Comparison of ENCODE assay signal across 10 mouse cellular contexts in the genomic region with DNA sequence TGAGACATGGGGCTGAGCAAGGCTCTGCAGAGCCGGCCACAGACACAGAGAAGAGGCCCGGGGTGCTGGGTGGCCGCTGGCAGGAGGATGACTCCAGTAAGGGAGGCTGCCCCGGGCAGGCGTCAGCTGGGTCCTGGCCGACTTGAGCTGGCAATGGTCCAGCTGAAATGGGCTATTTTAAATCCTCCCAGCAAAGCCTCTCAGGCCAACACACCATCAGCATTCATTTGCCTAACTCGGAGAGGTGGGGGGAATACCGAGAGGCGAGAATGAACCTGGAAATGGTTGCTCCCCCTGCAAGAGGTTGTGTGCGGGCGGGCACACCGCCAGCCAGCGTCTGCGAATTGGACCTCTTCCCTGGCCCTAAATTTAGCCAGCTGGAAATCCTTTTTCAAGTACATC. TPM values are rescaled to one million over a fixed set of nuclear protein-coding genes. Genes with fewer than 3 reads are reported as not detected.
DNase-seq lines count a peak whose midpoint lies in the region; ATAC-seq and TF ChIP-seq lines count a peak whose summit lies in the region.
"Had no signal": no experiment of that assay in that cellular context is flagged by ENCODE, and none has a peak within 500 bp of the region (broad histone marks: within the 10 kb centered on the region; RNA-seq: fewer than 3 reads in every experiment).

No protein-coding gene starts in this region.

- no peaks in the 10 kb centered on the region for H3K9me3 ChIP-seq in hindbrain, embryonic 16.5 days (ENCODE audit: control insufficient read depth, low read length)
- no peaks in the 10 kb centered on the region for H3K9me3 ChIP-seq in liver, embryonic 11.5 days (ENCODE audit: control insufficient read depth, low read length)

- H3K4me3 ChIP-seq in gastrocnemius, adult 2 months: peak overlapping the region; percentile 13; the same call in 1 of the 2 replicates
- no peak overlapping the region for H3K4me3 ChIP-seq in hindbrain, embryonic 16.5 days (ENCODE audit: low read length)
- H3K4me3 ChIP-seq in liver, embryonic 11.5 days (ENCODE audit: low read depth, low read length): no peak overlapping the region

- H3K27ac ChIP-seq in gastrocnemius, adult 2 months: no peak overlapping the region
- H3K27ac ChIP-seq in hindbrain, embryonic 16.5 days (ENCODE audit: low read depth, low read length): peak overlapping the region; percentile 64
- no peak overlapping the region for H3K27ac ChIP-seq in liver, embryonic 11.5 days (ENCODE audit: low read depth, low read length)

- 36% methylated on average over 14 of the region's 14 CpGs for WGBS in hindbrain, embryonic 16.5 days
- 70% methylated on average over 14 of the region's 14 CpGs for WGBS in liver, embryonic 11.5 days

- H3K4me1 ChIP-seq in hindbrain, embryonic 16.5 days (ENCODE audit: control insufficient read depth, insufficient read depth, low read depth, low read length): peaks cover 31% of the 10 kb centered on the region
- no peaks in the 10 kb centered on the region for H3K4me1 ChIP-seq in liver, embryonic 11.5 days (replicated peaks; ENCODE audit: control insufficient read depth, insufficient read depth, low read length)

- intact Hi-C loops in gastrocnemius, adult 2 months (cut with DNase I): no loop called here

- H3K9ac ChIP-seq in hindbrain, embryonic 16.5 days (ENCODE audit: low read depth, low read length): peak overlapping the region; percentile 36; the same call in 1 of the 2 replicates
- no peak overlapping the region for H3K9ac ChIP-seq in liver, embryonic 11.5 days (ENCODE audit: low read depth, low read length)

- DNase-seq in adrenal gland, postnatal 10 days: peak; percentile 40
- DNase-seq in adrenal gland, adult (ENCODE audit: inconsistent age in 2 of 2, low spot score in 1 of 2): no peak
- DNase-seq in cerebellum, adult 11-12 months: peak; percentile 89
- DNase-seq in gastrocnemius, adult 2 months: peak; percentile 65
- DNase-seq in lung, postnatal 4 days: peak; percentile 18 to 39
- DNase-seq in embryo, embryonic 10.5 days (ENCODE audit: low spot score): no peak
- DNase-seq in liver, embryonic 11.5 days (ENCODE audit: low spot score): no peak

- H3K4me2 ChIP-seq in hindbrain, embryonic 16.5 days (ENCODE audit: low read length): no peak overlapping the region
- no peak overlapping the region for H3K4me2 ChIP-seq in liver, embryonic 11.5 days

- TF ChIP-seq CTCF in gastrocnemius, adult 2 months (IDR thresholded peaks at IDR 0.05): no peak

- ATAC-seq in hindbrain, embryonic 16.5 days: peak; percentile 76
- ATAC-seq in liver, embryonic 11.5 days (replicated peaks; ENCODE audit: low FRiP score): no peak

- H3K27me3 ChIP-seq in hindbrain, embryonic 16.5 days (replicated peaks; ENCODE audit: control insufficient read depth, insufficient read depth, low read length): no peaks in the 10 kb centered on the region
- 0 out of 2 replicates have a peak, but pooled peaks cover 4% of the 10 kb centered on the region for H3K27me3 ChIP-seq in liver, embryonic 11.5 days (replicated peaks; ENCODE audit: control insufficient read depth, insufficient read depth, low read length)

- H3K36me3 ChIP-seq in hindbrain, embryonic 16.5 days (ENCODE audit: control insufficient read depth, insufficient read depth, low read length): no peaks in the 10 kb centered on the region
- no peaks in the 10 kb centered on the region for H3K36me3 ChIP-seq in liver, embryonic 11.5 days (ENCODE audit: control insufficient read depth, insufficient read depth, low read length)

RNA-seq across cellular contexts. Expression of a gene that starts 30.9 kb away (rescaled TPM):
- not detected for total RNA-seq in adrenal gland, postnatal 10 days (2021)
- total RNA-seq in gastrocnemius, adult 2 months (2021): not detected
- not detected in 2 replicates for polyA plus RNA-seq in hindbrain, embryonic 16.5 days (2015; fragmentation: Nextera tagmentation; extraction: Ambion mirVana)
- polyA plus RNA-seq in liver, embryonic 11.5 days (2014; fragmentation: Nextera tagmentation; extraction: Ambion mirVana): not detected in 2 replicates
- polyA plus RNA-seq: limb, embryonic 11.5 days; stomach, embryonic 14.5 days had no signal

RNA-seq across cellular contexts. Expression of a gene that starts 45.7 kb away (rescaled TPM):
- 1 to 10 TPM; 3.4 to 4.3 TPM for total RNA-seq in adrenal gland, postnatal 10 days (2021)
- under 1 TPM; 0.13 to 0.20 TPM for total RNA-seq in gastrocnemius, adult 2 months (2021)
- polyA plus RNA-seq in hindbrain, embryonic 16.5 days (2015; fragmentation: Nextera tagmentation; extraction: Ambion mirVana): 68.4 and 69.4 TPM in 2 replicates
- polyA plus RNA-seq in liver, embryonic 11.5 days (2014; fragmentation: Nextera tagmentation; extraction: Ambion mirVana): 1.1 and 1.3 TPM in 2 replicates

Comparison
In these comparisons a context has a peak if more than half of its experiments do, and no peak if none do; other contexts are left out.
1. DNase-seq: peak in adrenal gland, postnatal 10 days (single experiment), cerebellum, adult 11-12 months (single experiment), gastrocnemius, adult 2 months (single experiment) and lung, postnatal 4 days (2 of 2); none in adrenal gland, adult (0 of 2), embryo, embryonic 10.5 days (single experiment) and liver, embryonic 11.5 days (single experiment).